Mouse (Mus musculus) kidney, postnatal 0 days (tissue): ENCODE measurements around the gene Klk15. TPM values are rescaled to one million over a fixed set of nuclear protein-coding genes. Genes with fewer than 3 reads are reported as not detected.
A peak's percentile ranks its signal among the peaks of the same experiment; 100 is the strongest.

ENCODE experiments used
- ATAC-seq: fragments of 200-750 bp; cut with Nextera tagmentation; replicated peaks from 2 replicates; pipeline ENCODE4 v1.8.0; 2017; ENCODE audit warnings: low read depth, moderate number of reproducible peaks, moderate TSS enrichment, moderate library complexity; ENCODE audit not compliant: low FRiP score
- DNase-seq: peaks from one replicate; pipeline ENCODE4 v3.0.0-alpha.2; 2016; ENCODE audit warnings: low spot score
- H3K27ac ChIP-seq: fragments of 300-500 bp; sonication (generic); 2 replicates; pipeline ENCODE4 v1.5.1; 2014; ENCODE audit warnings: mild to moderate bottlenecking
- H3K27me3 ChIP-seq: fragments of 300-500 bp; sonication (generic); 2 replicates; pipeline ENCODE4 v1.6.1; 2014; ENCODE audit warnings: low read length, mixed read lengths; ENCODE audit not compliant: insufficient read depth
- H3K36me3 ChIP-seq: fragments of 300-500 bp; sonication (generic); 2 replicates; pipeline ENCODE4 v1.6.1; 2014; ENCODE audit warnings: low read length, mixed read lengths; ENCODE audit not compliant: insufficient read depth
- H3K4me1 ChIP-seq: fragments of 300-500 bp; sonication (generic); replicated peaks from 2 replicates; pipeline ENCODE4 v1.6.1; 2014; ENCODE audit warnings: antibody characterized with exemption, low read length, mixed read lengths; ENCODE audit not compliant: insufficient read depth
- H3K4me2 ChIP-seq: fragments of 300-500 bp; sonication (generic); 2 replicates; pipeline ENCODE4 v1.6.1; 2014; ENCODE audit warnings: mild to moderate bottlenecking, low read length, moderate library complexity, mixed read lengths
- H3K4me3 ChIP-seq: fragments of 300-500 bp; sonication (generic); replicated peaks from 2 replicates; pipeline ENCODE4 v1.5.1; 2014; ENCODE audit warnings: low read depth, low read length
- H3K9ac ChIP-seq: fragments of 300-500 bp; sonication (generic); 2 replicates; pipeline ENCODE4 v1.6.1; 2014; ENCODE audit warnings: low read depth, low read length
- H3K9me3 ChIP-seq: fragments of 300-500 bp; sonication (generic); replicated peaks from 2 replicates; pipeline ENCODE4 v1.6.1; 2016; ENCODE audit warnings: low read length, inconsistent platforms, mixed read lengths
- CTCF ChIP-seq: IDR thresholded peaks from 2 replicates; pipeline ENCODE4 v1.5.1; 2016; ENCODE audit warnings: antibody characterized with exemption, low read depth, mild to moderate bottlenecking, moderate library complexity
- WGBS: fragments of 180-500 bp; shearing (Covaris S2); extraction: QIAGEN DNeasy Blood & Tissue Kit; methylation state at CpG from one replicate; pipeline ENCODE4 v1.1.7; 2014; 5-methylcytosine and 5-hydroxymethylcytosine counted together
- polyA plus RNA-seq: library from polyadenylated mRNA; unstranded; fragments of >200 nt; fragmentation: Nextera tagmentation; extraction: Ambion mirVana; gene quantifications from 2 replicates; pipeline ENCODE4 v1.2.1, GENCODE M21; 2015

Gene Klk15
- not detected in 2 replicates for polyA plus RNA-seq

DNA sequence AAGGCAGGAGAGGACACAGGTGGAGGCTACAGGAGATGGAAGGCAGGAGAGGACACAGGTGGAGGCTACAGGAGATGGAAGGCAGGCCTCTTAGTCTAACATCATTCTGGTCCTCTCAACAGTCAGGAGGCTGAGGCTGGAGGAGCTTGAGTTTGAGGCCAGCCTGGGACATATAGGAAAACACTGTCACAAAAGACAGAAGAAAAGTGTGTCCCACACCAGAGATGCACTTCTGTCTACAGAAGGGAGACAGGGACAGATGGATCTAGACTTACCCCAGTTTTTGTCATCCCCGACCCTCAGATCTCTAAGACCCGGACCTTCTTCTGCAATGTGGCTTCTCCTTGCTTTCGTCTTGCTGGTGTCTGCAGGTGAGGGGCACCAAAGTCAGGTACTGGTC is at the start of gene Klk15:
TSS of gene Klk15 (plus strand) at position 301 of the 400 bp plus-strand sequence.
- ATAC-seq, result no peak
- no peak for DNase-seq
- H3K4me2 ChIP-seq, result no peak within 1 kb of the TSS
- H3K9ac ChIP-seq, result no peak within 1 kb of the TSS
- H3K9me3 ChIP-seq, result no peaks in the 10 kb centered on the region
- TF ChIP-seq CTCF, result no peak
- H3K4me1 ChIP-seq, result no peaks in the 10 kb centered on the region
- H3K27ac ChIP-seq, result peak within 1 kb of the TSS; percentile 8; the same call in 1 of the 2 replicates
- 93% methylated on average over 3 of the region's 3 CpGs for WGBS
- H3K36me3 ChIP-seq, result no peaks in the 10 kb centered on the region
- H3K4me3 ChIP-seq, result no peak within 1 kb of the TSS
- H3K27me3 ChIP-seq, result no peaks in the 10 kb centered on the region

GRCm38 (mm10) chr7:43891365-43891764 is 42.2 kb upstream of the Klk15 start:
- Histone ChIP-seq H3K27me3 (no peaks in the 10 kb centered on the region), H3K36me3 (no peaks in the 10 kb centered on the region), H3K9me3 (no peaks in the 10 kb centered on the region), H3K4me1 (no peaks in the 10 kb centered on the region), H3K9ac (no peak overlapping the region), H3K4me3 (no peak overlapping the region), H3K4me2 (no peak overlapping the region), H3K27ac (no peak overlapping the region)
- no peak for TF ChIP-seq CTCF
- 49% methylated on average over 5 of the region's 5 CpGs for WGBS
- DNase-seq (no peak), ATAC-seq (no peak)

DNA sequence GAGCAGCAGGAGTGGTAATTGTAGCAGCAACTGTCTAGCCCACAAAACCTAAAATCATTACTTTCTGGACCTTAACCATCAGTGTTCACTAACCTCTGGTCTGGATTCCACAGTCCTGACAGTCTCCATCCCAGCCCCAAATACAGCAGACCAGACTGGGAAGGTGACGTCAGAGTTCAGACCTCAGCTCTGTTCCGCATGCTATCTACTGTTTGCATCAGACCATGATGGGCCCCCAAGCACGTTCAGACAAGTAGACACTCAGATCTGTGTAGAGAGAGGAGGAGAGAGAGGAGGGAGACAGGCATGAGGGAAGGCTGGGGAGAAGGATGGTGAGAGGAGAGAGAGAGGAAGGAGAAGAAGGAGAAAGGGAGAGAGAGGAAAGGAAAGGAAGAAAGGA is 41.8 kb upstream of the Klk15 start:
- Histone ChIP-seq H3K27me3 (no peaks in the 10 kb centered on the region), H3K9me3 (no peaks in the 10 kb centered on the region), H3K36me3 (no peaks in the 10 kb centered on the region), H3K9ac (no peak overlapping the region), H3K4me3 (no peak overlapping the region), H3K27ac (no peak overlapping the region), H3K4me1 (no peaks in the 10 kb centered on the region), H3K4me2 (no peak overlapping the region)
- DNase-seq, result no peak
- no peak for ATAC-seq
- TF ChIP-seq CTCF, result no peak
- WGBS, result 60% methylated on average over 3 of the region's 3 CpGs

DNA sequence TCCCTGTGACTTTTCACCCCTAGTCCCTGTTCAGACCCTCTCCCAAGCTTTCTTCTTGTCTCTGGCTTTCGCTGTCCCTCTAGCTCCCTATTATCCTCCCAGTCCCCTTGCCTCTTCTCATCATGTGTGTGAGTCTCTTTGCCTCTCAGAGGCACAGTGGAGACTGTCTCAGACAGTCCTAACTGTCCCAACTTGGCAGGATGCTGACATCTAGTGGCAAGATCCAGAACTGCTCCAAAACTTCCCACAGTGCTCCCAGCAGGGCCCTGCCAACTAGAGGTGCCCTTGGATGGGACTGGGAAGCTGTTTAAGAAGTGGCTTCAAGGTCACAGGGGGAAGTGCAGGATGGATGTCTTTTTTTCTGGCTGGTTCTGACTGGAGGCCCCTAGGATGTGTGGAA is 38.7 kb upstream of the Klk15 start:
- no peaks in the 10 kb centered on the region for H3K9me3 ChIP-seq
- H3K27me3 ChIP-seq, result no peaks in the 10 kb centered on the region
- no peak overlapping the region for H3K4me3 ChIP-seq
- H3K36me3 ChIP-seq, result no peaks in the 10 kb centered on the region
- WGBS, result 5% methylated on average over 1 of the region's 1 CpGs
- no peak overlapping the region for H3K27ac ChIP-seq
- no peaks in the 10 kb centered on the region for H3K4me1 ChIP-seq
- peak; percentile 93 for ATAC-seq
- no peak overlapping the region for H3K9ac ChIP-seq
- H3K4me2 ChIP-seq, result no peak overlapping the region
- DNase-seq, result peak; percentile 86
- peak; percentile 94 for TF ChIP-seq CTCF

DNA sequence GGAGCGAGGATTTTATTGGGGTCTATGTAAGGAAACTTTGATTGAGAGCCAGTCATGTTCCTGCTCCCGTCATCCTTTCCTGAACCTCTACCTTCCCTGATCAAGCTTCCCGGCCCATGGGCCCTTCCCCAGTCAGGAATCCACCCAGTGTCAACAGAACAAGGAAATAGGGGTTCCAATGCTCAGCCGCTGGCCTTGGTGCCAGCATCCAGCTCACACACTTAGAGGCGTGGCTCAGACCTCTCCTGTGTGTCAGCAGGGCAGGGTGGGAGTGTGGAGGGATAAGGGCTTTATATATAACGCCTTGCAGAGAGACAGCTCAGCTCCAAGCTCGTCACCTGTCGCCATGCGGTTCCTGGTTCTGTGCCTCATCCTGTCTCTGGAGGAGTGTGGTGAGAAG is 18.7 kb upstream of the Klk15 start:
- H3K27ac ChIP-seq, result no peak overlapping the region
- ATAC-seq (no peak), DNase-seq (no peak)
- no peak for TF ChIP-seq CTCF
- H3K9me3 ChIP-seq, result no peaks in the 10 kb centered on the region
- H3K27me3 ChIP-seq, result no peaks in the 10 kb centered on the region
- H3K4me3 ChIP-seq, result no peak overlapping the region
- WGBS, result 70% methylated on average over 9 of the region's 9 CpGs
- no peak overlapping the region for H3K4me2 ChIP-seq
- no peaks in the 10 kb centered on the region for H3K36me3 ChIP-seq
- H3K4me1 ChIP-seq, result no peaks in the 10 kb centered on the region
- H3K9ac ChIP-seq, result no peak overlapping the region

DNA sequence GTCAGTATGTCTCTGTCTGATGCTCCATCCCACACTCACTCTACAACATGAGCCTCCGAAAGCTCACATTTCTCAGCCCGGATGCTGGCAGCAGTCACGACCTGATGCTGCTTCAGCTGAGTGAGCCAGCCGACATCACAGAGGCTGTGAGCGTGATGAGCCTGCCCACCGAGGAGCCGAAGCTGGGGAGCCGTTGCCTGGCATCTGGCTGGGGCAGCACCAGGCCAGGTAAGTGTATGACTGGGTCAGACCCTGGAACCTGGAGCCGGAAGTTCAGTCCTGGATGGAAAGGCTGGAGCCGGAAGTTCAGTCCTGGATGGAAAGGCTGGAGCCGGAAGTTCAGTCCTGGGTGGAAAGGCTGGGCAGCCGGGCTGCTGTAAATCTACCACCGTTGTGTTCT is 15.1 kb upstream of the Klk15 start:
- WGBS, result 59% methylated on average over 13 of the region's 13 CpGs
- H3K9ac ChIP-seq, result no peak overlapping the region
- no peaks in the 10 kb centered on the region for H3K27me3 ChIP-seq
- H3K27ac ChIP-seq, result no peak overlapping the region
- no peak for DNase-seq
- TF ChIP-seq CTCF, result no peak
- H3K4me1 ChIP-seq, result no peaks in the 10 kb centered on the region
- no peaks in the 10 kb centered on the region for H3K36me3 ChIP-seq
- no peaks in the 10 kb centered on the region for H3K9me3 ChIP-seq
- no peak overlapping the region for H3K4me3 ChIP-seq
- ATAC-seq, result no peak
- no peak overlapping the region for H3K4me2 ChIP-seq

- Histone ChIP-seq H3K36me3 (no peaks in the 10 kb centered on the region), H3K9ac (no peak overlapping the region), H3K27me3 (no peaks in the 10 kb centered on the region), H3K4me1 (no peaks in the 10 kb centered on the region), H3K27ac (no peak overlapping the region), H3K4me3 (no peak overlapping the region), H3K9me3 (no peaks in the 10 kb centered on the region), H3K4me2 (no peak overlapping the region)
- no peak for DNase-seq
- WGBS, result 64% methylated on average over 8 of the region's 8 CpGs
- no peak for ATAC-seq
- no peak for TF ChIP-seq CTCF
These were observed 14.7 kb upstream of the Klk15 start for GRCm38 (mm10) chr7:43918871-43919270.
